Mouse (Mus musculus): ENCODE measurements at regions not wholly inside any gene's neighbourhood (a gene's known extent, or its start where the extent isn't known, plus 50 kb on each side); places are given as distances from the start of the nearest gene placed in this dataset.
A peak's percentile ranks its signal among the peaks of the same experiment; 100 is the strongest.

- DNase-seq, result no peak
Observed at GRCm38 (mm10) chr19:56190222-56190621, 96.7 kb upstream of the Habp2 start.

GRCm38 (mm10) chr19:56198474-56199236, 88.3 kb upstream of the Habp2 start:
- DNase-seq, result no peak

GRCm38 (mm10) chr19:56199401-56200150, 87.4 kb upstream of the Habp2 start:
- peak; percentile 40 for DNase-seq

- DNase-seq, result no peak
Observed at GRCm38 (mm10) chr19:56201007-56201682, 85.8 kb upstream of the Habp2 start.

GRCm38 (mm10) chr19:56201738-56202480, 85.0 kb upstream of the Habp2 start:
- DNase-seq, result peak; percentile 79

GRCm38 (mm10) chr19:56202481-56203130, 84.3 kb upstream of the Habp2 start:
- no peak for DNase-seq

- no peak for DNase-seq
Observed at GRCm38 (mm10) chr19:56218536-56218935, 68.4 kb upstream of the Habp2 start.

- no peak for DNase-seq
Observed at GRCm38 (mm10) chr19:56220724-56221407, 66.1 kb upstream of the Habp2 start.

GRCm38 (mm10) chr19:56222496-56222895, 64.4 kb upstream of the Habp2 start:
- no peak for DNase-seq

- DNase-seq, result no peak
Observed at GRCm38 (mm10) chr19:56225039-56225438, 61.9 kb upstream of the Habp2 start.

GRCm38 (mm10) chr19:56225518-56225917, 61.4 kb upstream of the Habp2 start:
- DNase-seq, result no peak

GRCm38 (mm10) chr19:56228586-56228985, 58.4 kb upstream of the Habp2 start:
- DNase-seq, result no peak

GRCm38 (mm10) chr19:56231430-56231829, 55.5 kb upstream of the Habp2 start:
- no peak for DNase-seq

GRCm38 (mm10) chr19:56231849-56232248, 55.1 kb upstream of the Habp2 start:
- peak; percentile 29 for DNase-seq

- DNase-seq, result peak; percentile 42
Observed at GRCm38 (mm10) chr19:56232269-56232668, 54.7 kb upstream of the Habp2 start.

GRCm38 (mm10) chr19:56232950-56233349, 54.0 kb upstream of the Habp2 start:
- no peak for DNase-seq

GRCm38 (mm10) chr19:56235040-56235439, 51.9 kb upstream of the Habp2 start:
- DNase-seq, result no peak

Measured in embryo, embryonic 11 days (tissue).